In genomic region chr2:76285150-76285549, GRCm38 (mm10) we compare ENCODE assay signal across 18 mouse cellular contexts. TPM values are rescaled to one million over a fixed set of nuclear protein-coding genes. Genes with fewer than 3 reads are reported as not detected.
DNase-seq lines count a peak whose midpoint lies in the region; ATAC-seq and TF ChIP-seq lines count a peak whose summit lies in the region.
"Had no signal": no experiment of that assay in that cellular context is flagged by ENCODE, and none has a peak within 500 bp of the region (broad histone marks: within the 10 kb centered on the region; RNA-seq: fewer than 3 reads in every experiment).

No protein-coding gene starts in this region.

- H3K27me3 ChIP-seq in limb, embryonic 11.5 days (ENCODE audit: control insufficient read depth, insufficient read depth, low read length): no peaks in the 10 kb centered on the region
- no peaks in the 10 kb centered on the region for H3K27me3 ChIP-seq in limb, embryonic 10.5 days (ENCODE audit: low read depth, poor library complexity, severe bottlenecking)
- H3K27me3 ChIP-seq in MEL (ENCODE audit: control insufficient read depth in 1 of 2, insufficient read depth in 2 of 2, low read length in 2 of 2): no peaks in the 10 kb centered on the region
- H3K27me3 ChIP-seq: embryonic facial prominence, embryonic 13.5 days; midbrain, embryonic 15.5 days; neural tube, embryonic 12.5 days had no signal

- no peaks in the 10 kb centered on the region for H3K79me2 ChIP-seq in MEL (ENCODE audit: control insufficient read depth, insufficient read depth, low read length, poor library complexity)

- intact Hi-C loops in gastrocnemius, adult 2 months (cut with DNase I): no loop called here

- ATAC-seq in limb, embryonic 11.5 days (ENCODE audit: insufficient number of reproducible peaks, low FRiP score, low TSS enrichment, low read depth): no peak
- ATAC-seq: midbrain, embryonic 15.5 days had no signal

- TF ChIP-seq EP300 in MEL (IDR thresholded peaks at IDR 0.05; ENCODE audit: low read depth in 1 of 2, low read length in 2 of 2): no peak

- no peaks in the 10 kb centered on the region for H3K4me1 ChIP-seq in limb, embryonic 11.5 days (ENCODE audit: control insufficient read depth, insufficient read depth, low read length)
- H3K4me1 ChIP-seq in limb, embryonic 10.5 days: no peaks in the 10 kb centered on the region
- H3K4me1 ChIP-seq in MEL (ENCODE audit: control insufficient read depth in 1 of 2, insufficient read depth in 2 of 2, low read length in 2 of 2): no peaks in the 10 kb centered on the region
- H3K4me1 ChIP-seq: embryonic facial prominence, embryonic 13.5 days; forebrain, embryonic 10.5 days; heart, embryonic 10.5 days; midbrain, embryonic 15.5 days; neural tube, embryonic 12.5 days had no signal

- 88% methylated on average over 3 of the region's 3 CpGs for WGBS in limb, embryonic 11.5 days
- WGBS in limb, embryonic 10.5 days: 90% methylated on average over 3 of the region's 3 CpGs

- H3K27ac ChIP-seq in gastrocnemius, adult 2 months: no peak overlapping the region
- no peak overlapping the region for H3K27ac ChIP-seq in limb, embryonic 11.5 days (replicated peaks; ENCODE audit: low read depth, low read length)
- no peak overlapping the region for H3K27ac ChIP-seq in limb, embryonic 10.5 days
- H3K27ac ChIP-seq in MEL (ENCODE audit: control insufficient read depth, low read depth, low read length): no peak overlapping the region
- H3K27ac ChIP-seq: embryonic facial prominence, embryonic 13.5 days; forebrain, embryonic 10.5 days; heart, embryonic 10.5 days; midbrain, embryonic 15.5 days; neural tube, embryonic 12.5 days had no signal

- H3K9ac ChIP-seq in limb, embryonic 11.5 days (ENCODE audit: low read length): no peak overlapping the region
- H3K9ac ChIP-seq in MEL (ENCODE audit: control insufficient read depth, low read depth, low read length, poor library complexity, severe bottlenecking): no peak overlapping the region
- H3K9ac ChIP-seq: embryonic facial prominence, embryonic 13.5 days; midbrain, embryonic 15.5 days; neural tube, embryonic 12.5 days had no signal

- H3K9me3 ChIP-seq in limb, embryonic 11.5 days (ENCODE audit: control insufficient read depth, low read length): no peaks in the 10 kb centered on the region
- H3K9me3 ChIP-seq in limb, embryonic 10.5 days (replicated peaks): no peaks in the 10 kb centered on the region
- no peaks in the 10 kb centered on the region for H3K9me3 ChIP-seq in MEL (replicated peaks; ENCODE audit: insufficient read depth, low read length)
- H3K9me3 ChIP-seq: embryonic facial prominence, embryonic 13.5 days; forebrain, embryonic 10.5 days; heart, embryonic 10.5 days; midbrain, embryonic 15.5 days; neural tube, embryonic 12.5 days had no signal

- H3K4me2 ChIP-seq in limb, embryonic 11.5 days (ENCODE audit: low read depth, severe bottlenecking): no peak overlapping the region
- H3K4me2 ChIP-seq: embryonic facial prominence, embryonic 13.5 days; midbrain, embryonic 15.5 days; neural tube, embryonic 12.5 days had no signal

- TF ChIP-seq CTCF in gastrocnemius, adult 2 months (IDR thresholded peaks at IDR 0.05): peak; percentile 21; the same call in 1 of the 2 replicates
- peak; percentile 22 to 42 (median 33); a peak in 5 of 6 replicates for TF ChIP-seq CTCF in MEL (IDR thresholded peaks at IDR 0.05 in 2 of 3, conservative IDR thresholded peaks at IDR 0.05 in 1 of 3; ENCODE audit: control insufficient read depth in 1 of 3, insufficient read depth in 1 of 3, low read depth in 2 of 3, low read length in 3 of 3, poor library complexity in 1 of 3, severe bottlenecking in 1 of 3)

- H3K4me3 ChIP-seq in gastrocnemius, adult 2 months: no peak overlapping the region
- no peak overlapping the region for H3K4me3 ChIP-seq in limb, embryonic 11.5 days (ENCODE audit: low read depth, low read length)
- no peak overlapping the region for H3K4me3 ChIP-seq in limb, embryonic 10.5 days
- no peak overlapping the region for H3K4me3 ChIP-seq in MEL (ENCODE audit: control insufficient read depth in 1 of 2, insufficient read depth in 1 of 2, low read depth in 2 of 2, low read length in 2 of 2)
- H3K4me3 ChIP-seq: embryonic facial prominence, embryonic 13.5 days; forebrain, embryonic 10.5 days; heart, embryonic 10.5 days; midbrain, embryonic 15.5 days; neural tube, embryonic 12.5 days had no signal

- H3K36me3 ChIP-seq in limb, embryonic 11.5 days (ENCODE audit: control insufficient read depth, insufficient read depth, low read length): no peaks in the 10 kb centered on the region
- H3K36me3 ChIP-seq in limb, embryonic 10.5 days: no peaks in the 10 kb centered on the region
- no peaks in the 10 kb centered on the region for H3K36me3 ChIP-seq in MEL (ENCODE audit: control insufficient read depth in 1 of 2, insufficient read depth in 2 of 2, low read length in 2 of 2)
- H3K36me3 ChIP-seq: embryonic facial prominence, embryonic 13.5 days; forebrain, embryonic 10.5 days; heart, embryonic 10.5 days; midbrain, embryonic 15.5 days; neural tube, embryonic 12.5 days had no signal

- no peak for TF ChIP-seq POLR2A in MEL (IDR thresholded peaks at IDR 0.05; ENCODE audit: control insufficient read depth in 1 of 2, insufficient read depth in 1 of 2, low read depth in 1 of 2, low read length in 2 of 2, poor library complexity in 1 of 2)

- DNase-seq in gastrocnemius, adult 2 months: no peak
- DNase-seq in gastrocnemius, postnatal 25 days: no peak
- peak; percentile 22 for DNase-seq in limb, embryonic 11.5 days (ENCODE audit: low spot score)
- no peak for DNase-seq in limb, embryonic 10.5 days (ENCODE audit: low spot score)
- DNase-seq in A20 (ENCODE audit: low read depth, low spot score) (peak; percentile 8), MEL (ENCODE audit: low read depth, low spot score) (peak; percentile 8)
- no peak for DNase-seq in frontal cortex, postnatal 14 days (ENCODE audit: low spot score in 2 of 2)
- DNase-seq in thymus, postnatal 10 days (ENCODE audit: low spot score in 2 of 2): no peak
- DNase-seq: heart, postnatal 4 days; kidney, adult 11 months; kidney, postnatal 25 days had no signal

- TF ChIP-seq RAD21 in MEL (IDR thresholded peaks at IDR 0.05; ENCODE audit: low read depth, low read length): no peak; the same call in 1 of the 2 replicates

TF ChIP-seq in MEL, 35 proteins besides CTCF, POLR2A, EP300 and RAD21:
- TF ChIP-seq HCFC1 (IDR thresholded peaks at IDR 0.05; ENCODE audit: low read depth, low read length): no peak
- TF ChIP-seq MAZ (IDR thresholded peaks at IDR 0.05; ENCODE audit: low read depth, low read length): no peak
- TF ChIP-seq BHLHE40 (IDR thresholded peaks at IDR 0.05; ENCODE audit: borderline replicate concordance, low read depth, low read length): no peak
- TF ChIP-seq GABPA (IDR thresholded peaks at IDR 0.05; ENCODE audit: low read depth, low read length): no peak
- TF ChIP-seq MXI1 (IDR thresholded peaks at IDR 0.05; ENCODE audit: low read depth, low read length): no peak

RNA-seq across cellular contexts. Expression of gene Pde11a, which starts 53.4 kb away (rescaled TPM):
- total RNA-seq in gastrocnemius, adult 2 months (2021): under 1 TPM; 0.17 to 0.33 TPM
- total RNA-seq in gastrocnemius, postnatal 25 days (2021): under 1 TPM in 1 of 2 experiments, not detected in 1; 0.08 TPM
- 0.31 and 0.52 TPM in 2 replicates for polyA plus RNA-seq in limb, embryonic 11.5 days (2014; fragmentation: Nextera tagmentation; extraction: Ambion mirVana)
- 0.11 and 0.25 TPM in 2 replicates for polyA plus RNA-seq in limb, embryonic 10.5 days (2016; fragmentation: Nextera tagmentation; extraction: Ambion mirVana)
- not detected in 2 replicates for total RNA-seq in MEL (2012; rRNA removed)
- not detected for polyA plus RNA-seq in MEL (2012; ENCODE audit: insufficient read depth in 1 of 2, insufficient read length in 2 of 2, low read depth in 1 of 2, low replicate concordance in 2 of 2, missing spikeins in 1 of 2)
- total RNA-seq: common myeloid progenitor, adult 5-6 weeks; liver, adult 2 months had no signal
- polyA plus RNA-seq: liver, adult 2 months had no signal

Comparison
In these comparisons a context has a peak if more than half of its experiments do, and no peak if none do; other contexts are left out.
1. DNase-seq: peak in limb, embryonic 11.5 days (single experiment), A20 (single experiment) and MEL (single experiment); none in gastrocnemius, adult 2 months (single experiment), gastrocnemius, postnatal 25 days (single experiment), limb, embryonic 10.5 days (single experiment), frontal cortex, postnatal 14 days (0 of 2) and thymus, postnatal 10 days (0 of 2).